In genomic region chr19:6997721-6998290, GRCm38 (mm10) we compare ENCODE assay signal across 18 mouse cellular contexts. TPM values are rescaled to one million over a fixed set of nuclear protein-coding genes. Genes with fewer than 3 reads are reported as not detected.
DNase-seq lines count a peak whose midpoint lies in the region; ATAC-seq and TF ChIP-seq lines count a peak whose summit lies in the region.
"Had no signal": no experiment of that assay in that cellular context is flagged by ENCODE, and none has a peak within 500 bp of the region (broad histone marks: within the 10 kb centered on the region; RNA-seq: fewer than 3 reads in every experiment).

No protein-coding gene starts in this region.

- no peaks in the 10 kb centered on the region for H3K27me3 ChIP-seq in kidney, postnatal 0 days (ENCODE audit: insufficient read depth, low read length)
- H3K27me3 ChIP-seq in testis, adult 2 months (ENCODE audit: control insufficient read depth, insufficient read depth, low read length) = no peaks in the 10 kb centered on the region
- H3K27me3 ChIP-seq: forebrain, embryonic 15.5 days; midbrain, embryonic 13.5 days had no signal

- TF ChIP-seq POLR2A in testis, adult 2 months (IDR thresholded peaks at IDR 0.05; ENCODE audit: control insufficient read depth, low read depth, low read length) = no peak

- no peaks in the 10 kb centered on the region for H3K9me3 ChIP-seq in kidney, postnatal 0 days (replicated peaks; ENCODE audit: low read length)
- H3K9me3 ChIP-seq: forebrain, embryonic 15.5 days; midbrain, embryonic 13.5 days had no signal

- peak overlapping the region; percentile 27; the same call in 1 of the 2 replicates for H3K9ac ChIP-seq in kidney, postnatal 0 days (ENCODE audit: low read depth, low read length)
- H3K9ac ChIP-seq: forebrain, embryonic 15.5 days; hindbrain, embryonic 14.5 days; midbrain, embryonic 13.5 days had no signal

- H3K27ac ChIP-seq in kidney, postnatal 0 days = no peak overlapping the region
- H3K27ac ChIP-seq in testis, adult 2 months (ENCODE audit: control insufficient read depth, insufficient read depth, low read depth, low read length) = no peak overlapping the region
- H3K27ac ChIP-seq: forebrain, embryonic 15.5 days; hindbrain, embryonic 14.5 days; left cerebral cortex, adult 2 months; midbrain, embryonic 13.5 days had no signal

- no peak for TF ChIP-seq CTCF in kidney, postnatal 0 days (IDR thresholded peaks at IDR 0.05; ENCODE audit: low read depth)
- TF ChIP-seq CTCF in testis, adult 2 months (IDR thresholded peaks at IDR 0.05; ENCODE audit: control insufficient read depth, insufficient read depth, insufficient replicate concordance, low read depth, low read length) = no peak

- no peak overlapping the region for H3K4me2 ChIP-seq in kidney, postnatal 0 days (ENCODE audit: low read length)
- H3K4me2 ChIP-seq: forebrain, embryonic 15.5 days; hindbrain, embryonic 14.5 days had no signal

- ATAC-seq in kidney, postnatal 0 days (replicated peaks; ENCODE audit: low FRiP score, low read depth) = no peak
- ATAC-seq: CD4-positive, CD25-positive, alpha-beta regulatory T cell, adult 4 months; forebrain, embryonic 15.5 days; inflammation-experienced regulatory T-cells, adult 6 months; midbrain, embryonic 13.5 days had no signal

- H3K36me3 ChIP-seq in kidney, postnatal 0 days (ENCODE audit: insufficient read depth, low read length) = peaks cover 11% of the 10 kb centered on the region; the same call in 1 of the 2 replicates
- no peaks in the 10 kb centered on the region for H3K36me3 ChIP-seq in testis, adult 2 months (ENCODE audit: control insufficient read depth, insufficient read depth, low read length)

- H3K4me3 ChIP-seq in kidney, postnatal 0 days (replicated peaks; ENCODE audit: low read depth, low read length) = no peak overlapping the region
- H3K4me3 ChIP-seq in testis, adult 2 months (ENCODE audit: control insufficient read depth, low read depth, low read length) = peak overlapping the region; percentile 7
- H3K4me3 ChIP-seq: forebrain, embryonic 15.5 days had no signal

- 88% methylated on average over 9 of the region's 9 CpGs for WGBS in kidney, postnatal 0 days

- peak; percentile 48 for DNase-seq in cerebellum, adult 9-10 months
- DNase-seq in cerebellum, postnatal 25 days = no peak
- DNase-seq in kidney, postnatal 0 days (ENCODE audit: low spot score) = no peak
- DNase-seq in kidney, postnatal 36 days = no peak
- no peak for DNase-seq in testis, postnatal 14 days (ENCODE audit: low spot score)
- DNase-seq in testis, postnatal 10 days (ENCODE audit: low spot score) = peak; percentile 39
- DNase-seq: cerebellum, adult 11 months; gastrocnemius, postnatal 10 days; heart, postnatal 14 days; kidney, postnatal 4 days; liver had no signal

- H3K4me1 ChIP-seq in kidney, postnatal 0 days (replicated peaks; ENCODE audit: insufficient read depth, low read length) = peaks cover 24% of the 10 kb centered on the region
- H3K4me1 ChIP-seq in testis, adult 2 months (ENCODE audit: control insufficient read depth, insufficient read depth, low read length) = peaks cover 15% of the 10 kb centered on the region

RNA-seq across cellular contexts. Expression of gene Trpt1, which starts 1.9 kb away (rescaled TPM):
- 14.5 and 14.7 TPM in 2 replicates for polyA plus RNA-seq in kidney, postnatal 0 days (2015; fragmentation: Nextera tagmentation; extraction: Ambion mirVana)
- 6.6 and 6.7 TPM in 2 replicates for polyA plus RNA-seq in testis, adult 2 months (2012; rRNA removed)

RNA-seq across cellular contexts. Expression of gene Nudt22, which starts 1.9 kb away (rescaled TPM):
- polyA plus RNA-seq in kidney, postnatal 0 days (2015; fragmentation: Nextera tagmentation; extraction: Ambion mirVana) = 39.0 and 40.8 TPM in 2 replicates
- 8.6 and 10.0 TPM in 2 replicates for polyA plus RNA-seq in testis, adult 2 months (2012; rRNA removed)

RNA-seq across cellular contexts. Expression of gene Dnajc4, which starts 5.4 kb away (rescaled TPM):
- polyA plus RNA-seq in kidney, postnatal 0 days (2015; fragmentation: Nextera tagmentation; extraction: Ambion mirVana) = 30.7 and 32.1 TPM in 2 replicates
- polyA plus RNA-seq in testis, adult 2 months (2012; rRNA removed) = 109 and 123 TPM in 2 replicates

RNA-seq across cellular contexts. Expression of gene Vegfb, which starts 10.4 kb away (rescaled TPM):
- 52.8 and 56.6 TPM in 2 replicates for polyA plus RNA-seq in kidney, postnatal 0 days (2015; fragmentation: Nextera tagmentation; extraction: Ambion mirVana)
- 7.5 and 8.4 TPM in 2 replicates for polyA plus RNA-seq in testis, adult 2 months (2012; rRNA removed)

RNA-seq across cellular contexts. Expression of gene Fkbp2, which starts 17.5 kb away (rescaled TPM):
- 128 and 129 TPM in 2 replicates for polyA plus RNA-seq in kidney, postnatal 0 days (2015; fragmentation: Nextera tagmentation; extraction: Ambion mirVana)
- 28.3 and 29.1 TPM in 2 replicates for polyA plus RNA-seq in testis, adult 2 months (2012; rRNA removed)

Comparison
In these comparisons a context has a peak if more than half of its experiments do, and no peak if none do; other contexts are left out.
1. DNase-seq: peak in cerebellum, adult 9-10 months (single experiment) and testis, postnatal 10 days (single experiment); none in cerebellum, postnatal 25 days (0 of 2), kidney, postnatal 0 days (single experiment), kidney, postnatal 36 days (0 of 2) and testis, postnatal 14 days (single experiment).